Mouse (Mus musculus): ENCODE data around the gene Eral1. TPM values are rescaled to one million over a fixed set of nuclear protein-coding genes. Genes with fewer than 3 reads are reported as not detected.

The Eral1 gene
- polyA plus RNA-seq (2012), result 6.1 and 8.8 TPM in 2 replicates

GRCm38 (mm10) chr11:78079961-78080921, at the start of gene Eral1:
Eral1 (minus strand) TSS chr11:78080383.
- TF ChIP-seq GATA1 (IDR thresholded peaks at IDR 0.05; ENCODE audit: low read length), result no peak

GRCm38 (mm10) chr11:78129458-78129857, 49.3 kb upstream of the Eral1 start:
- no peak for TF ChIP-seq GATA1 (IDR thresholded peaks at IDR 0.05; ENCODE audit: low read length)

GRCm38 (mm10) chr11:78126739-78127138, 46.6 kb upstream of the Eral1 start:
- TF ChIP-seq GATA1 (IDR thresholded peaks at IDR 0.05; ENCODE audit: low read length), result no peak

- no peak for TF ChIP-seq GATA1 (IDR thresholded peaks at IDR 0.05; ENCODE audit: low read length)
Observed at GRCm38 (mm10) chr11:78125691-78126090, 45.5 kb upstream of the Eral1 start.

- no peak for TF ChIP-seq GATA1 (IDR thresholded peaks at IDR 0.05; ENCODE audit: low read length)
Observed at GRCm38 (mm10) chr11:78123782-78124181, 43.6 kb upstream of the Eral1 start.

GRCm38 (mm10) chr11:78122815-78123214, 42.6 kb upstream of the Eral1 start:
- no peak for TF ChIP-seq GATA1 (IDR thresholded peaks at IDR 0.05; ENCODE audit: low read length)

- TF ChIP-seq GATA1 (IDR thresholded peaks at IDR 0.05; ENCODE audit: low read length), result no peak
Observed at GRCm38 (mm10) chr11:78121176-78121575, 41.0 kb upstream of the Eral1 start.

- TF ChIP-seq GATA1 (IDR thresholded peaks at IDR 0.05; ENCODE audit: low read length), result no peak
Observed at GRCm38 (mm10) chr11:78119898-78120297, 39.7 kb upstream of the Eral1 start.

GRCm38 (mm10) chr11:78118467-78118866, 38.3 kb upstream of the Eral1 start:
- no peak for TF ChIP-seq GATA1 (IDR thresholded peaks at IDR 0.05; ENCODE audit: low read length)

- no peak for TF ChIP-seq GATA1 (IDR thresholded peaks at IDR 0.05; ENCODE audit: low read length)
Observed at GRCm38 (mm10) chr11:78116146-78116410, 35.9 kb upstream of the Eral1 start.

GRCm38 (mm10) chr11:78115367-78116145, 35.4 kb upstream of the Eral1 start:
- TF ChIP-seq GATA1 (IDR thresholded peaks at IDR 0.05; ENCODE audit: low read length), result no peak

- no peak for TF ChIP-seq GATA1 (IDR thresholded peaks at IDR 0.05; ENCODE audit: low read length)
Observed at GRCm38 (mm10) chr11:78114676-78115366, 34.6 kb upstream of the Eral1 start.

- no peak for TF ChIP-seq GATA1 (IDR thresholded peaks at IDR 0.05; ENCODE audit: low read length)
Observed at GRCm38 (mm10) chr11:78113616-78114015, 33.4 kb upstream of the Eral1 start.

- no peak for TF ChIP-seq GATA1 (IDR thresholded peaks at IDR 0.05; ENCODE audit: low read length)
Observed at GRCm38 (mm10) chr11:78104501-78104900, 24.3 kb upstream of the Eral1 start.

GRCm38 (mm10) chr11:78102958-78103747, 23.0 kb upstream of the Eral1 start:
- TF ChIP-seq GATA1 (IDR thresholded peaks at IDR 0.05; ENCODE audit: low read length), result no peak

All from G1E-ER4 (cell line).